Mouse (Mus musculus): Measurements from ENCODE around the gene Ovol2. TPM values are rescaled to one million over a fixed set of nuclear protein-coding genes. Genes with fewer than 3 reads are reported as not detected.

The Ovol2 gene
- total and polyA plus RNA-seq, 2 experiments from 2014 or later: 0.23 TPM; not detected in 1

GRCm38 (mm10) chr2:144329451-144329850 lies 2.5 kb downstream of the Ovol2 start:
- Histone ChIP-seq H3K27me3 (ENCODE audit: insufficient read depth, low read length) (peaks cover 64% of the 10 kb centered on the region), H3K9ac (no peak overlapping the region), H3K4me2 (ENCODE audit: low read depth) (no peak overlapping the region), H3K36me3 (ENCODE audit: insufficient read depth) (no peaks in the 10 kb centered on the region), H3K27ac (ENCODE audit: low read depth, low read length) (no peak overlapping the region), H3K4me3 (ENCODE audit: low read depth, low read length) (no peak overlapping the region), H3K9me3 (ENCODE audit: low read length) (no peaks in the 10 kb centered on the region), H3K4me1 (ENCODE audit: insufficient read depth) (peaks cover 13% of the 10 kb centered on the region)
- 3% methylated on average over 10 of the region's 10 CpGs for WGBS
- TF ChIP-seq CTCF (IDR thresholded peaks at IDR 0.05; ENCODE audit: low read depth): no peak
- ATAC-seq (no peak), DNase-seq (no peak)

GRCm38 (mm10) chr2:144324218-144324617 lies 7.7 kb downstream of the Ovol2 start:
- TF ChIP-seq CTCF (IDR thresholded peaks at IDR 0.05; ENCODE audit: low read depth): no peak
- no peak for DNase-seq
- Histone ChIP-seq H3K4me1 (ENCODE audit: insufficient read depth) (no peaks in the 10 kb centered on the region), H3K4me2 (ENCODE audit: low read depth) (no peak overlapping the region), H3K36me3 (ENCODE audit: insufficient read depth) (no peaks in the 10 kb centered on the region), H3K9ac (no peak overlapping the region), H3K4me3 (ENCODE audit: low read depth, low read length) (no peak overlapping the region), H3K27ac (ENCODE audit: low read depth, low read length) (no peak overlapping the region), H3K27me3 (ENCODE audit: insufficient read depth, low read length) (peaks cover 13% of the 10 kb centered on the region; the same call in 1 of the 2 replicates), H3K9me3 (ENCODE audit: low read length) (no peaks in the 10 kb centered on the region)
- ATAC-seq: no peak
- WGBS: 53% methylated on average over 3 of the region's 3 CpGs

DNA sequence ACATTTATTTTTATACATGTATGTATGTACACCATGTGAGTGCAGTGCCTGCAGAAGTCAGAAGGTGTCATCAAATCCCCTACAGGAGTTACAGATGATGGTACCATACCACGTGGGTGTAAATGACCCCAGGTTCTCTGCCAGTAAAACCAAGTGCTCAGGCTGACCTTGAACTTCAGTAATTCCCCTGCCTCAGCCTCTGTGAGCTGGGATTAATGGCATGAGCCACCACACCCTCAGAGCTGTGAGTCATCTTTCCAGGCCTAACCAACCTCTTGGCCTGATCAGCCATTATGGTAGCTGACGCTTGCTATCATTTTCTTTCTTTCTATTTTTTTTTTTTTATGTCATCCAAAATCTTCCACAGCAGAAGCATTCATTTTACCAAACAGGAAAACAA lies 20.6 kb downstream of the Ovol2 start:
- no peaks in the 10 kb centered on the region for H3K36me3 ChIP-seq (ENCODE audit: insufficient read depth)
- no peak overlapping the region for H3K9ac ChIP-seq
- no peaks in the 10 kb centered on the region for H3K4me1 ChIP-seq (ENCODE audit: insufficient read depth)
- H3K4me3 ChIP-seq (ENCODE audit: low read depth, low read length): no peak overlapping the region
- ATAC-seq (no peak), DNase-seq (no peak)
- H3K9me3 ChIP-seq (ENCODE audit: low read length): no peaks in the 10 kb centered on the region
- no peaks in the 10 kb centered on the region for H3K27me3 ChIP-seq (ENCODE audit: insufficient read depth, low read length)
- TF ChIP-seq CTCF (IDR thresholded peaks at IDR 0.05; ENCODE audit: low read depth): no peak
- no peak overlapping the region for H3K4me2 ChIP-seq (ENCODE audit: low read depth)
- no peak overlapping the region for H3K27ac ChIP-seq (ENCODE audit: low read depth, low read length)
- WGBS: 85% methylated on average over 2 of the region's 2 CpGs

DNA sequence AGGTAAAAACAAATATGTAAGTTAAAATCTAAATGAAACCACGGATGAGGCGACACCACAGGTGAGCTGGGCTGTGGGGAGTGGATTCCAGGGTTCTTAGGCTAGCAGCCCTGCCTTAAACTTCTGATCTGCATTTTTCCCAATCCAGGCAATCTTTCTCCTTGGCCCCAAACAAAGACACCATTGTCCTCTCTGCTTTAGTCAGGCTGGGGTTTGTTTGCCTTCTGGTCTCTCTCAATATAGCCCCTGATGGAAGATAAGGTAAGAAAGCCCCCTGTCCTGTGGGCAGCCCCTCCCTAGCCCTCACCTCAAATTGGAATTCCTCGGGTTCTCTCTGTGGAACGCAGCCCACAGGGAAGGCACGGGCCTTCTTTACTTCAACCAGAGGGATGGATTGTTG lies 21.7 kb downstream of the Ovol2 start:
- ATAC-seq: no peak
- H3K4me1 ChIP-seq (ENCODE audit: insufficient read depth): no peaks in the 10 kb centered on the region
- no peaks in the 10 kb centered on the region for H3K27me3 ChIP-seq (ENCODE audit: insufficient read depth, low read length)
- no peaks in the 10 kb centered on the region for H3K9me3 ChIP-seq (ENCODE audit: low read length)
- no peak for TF ChIP-seq CTCF (IDR thresholded peaks at IDR 0.05; ENCODE audit: low read depth)
- no peak for DNase-seq
- no peak overlapping the region for H3K27ac ChIP-seq (ENCODE audit: low read depth, low read length)
- WGBS: 23% methylated on average over 5 of the region's 5 CpGs
- H3K9ac ChIP-seq: no peak overlapping the region
- H3K36me3 ChIP-seq (ENCODE audit: insufficient read depth): no peaks in the 10 kb centered on the region
- H3K4me2 ChIP-seq (ENCODE audit: low read depth): no peak overlapping the region
- H3K4me3 ChIP-seq (ENCODE audit: low read depth, low read length): no peak overlapping the region

DNA sequence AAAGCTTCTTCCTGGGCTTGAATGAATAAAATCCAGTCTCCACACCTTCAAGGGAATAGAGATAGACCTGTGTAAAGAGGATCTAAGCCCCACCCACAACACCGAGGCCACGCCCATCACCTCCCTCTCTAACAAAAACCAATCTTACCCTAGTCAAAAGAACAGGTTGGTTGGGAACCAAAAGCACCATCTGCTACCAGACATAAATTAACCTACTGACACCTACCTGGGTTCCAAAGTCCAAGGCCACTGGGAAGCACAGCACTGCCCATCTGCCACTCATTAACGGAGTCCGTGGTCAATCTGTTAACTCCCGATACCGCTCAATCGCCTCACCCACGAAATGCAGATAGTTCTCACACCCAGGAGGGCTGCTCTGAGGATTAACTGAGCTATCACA lies 23.4 kb downstream of the Ovol2 start:
- Histone ChIP-seq H3K4me3 (ENCODE audit: low read depth, low read length) (no peak overlapping the region), H3K9me3 (ENCODE audit: low read length) (no peaks in the 10 kb centered on the region), H3K27me3 (ENCODE audit: insufficient read depth, low read length) (no peaks in the 10 kb centered on the region), H3K4me1 (ENCODE audit: insufficient read depth) (no peaks in the 10 kb centered on the region), H3K27ac (ENCODE audit: low read depth, low read length) (no peak overlapping the region), H3K9ac (no peak overlapping the region), H3K36me3 (ENCODE audit: insufficient read depth) (no peaks in the 10 kb centered on the region), H3K4me2 (ENCODE audit: low read depth) (no peak overlapping the region)
- TF ChIP-seq CTCF (IDR thresholded peaks at IDR 0.05; ENCODE audit: low read depth): no peak
- ATAC-seq (no peak), DNase-seq (no peak)
- 56% methylated on average over 8 of the region's 8 CpGs for WGBS

- Histone ChIP-seq H3K9me3 (ENCODE audit: low read length) (no peaks in the 10 kb centered on the region), H3K4me1 (ENCODE audit: insufficient read depth) (no peaks in the 10 kb centered on the region), H3K4me2 (ENCODE audit: low read depth) (no peak overlapping the region), H3K27ac (ENCODE audit: low read depth, low read length) (no peak overlapping the region), H3K36me3 (ENCODE audit: insufficient read depth) (no peaks in the 10 kb centered on the region), H3K27me3 (ENCODE audit: insufficient read depth, low read length) (no peaks in the 10 kb centered on the region), H3K4me3 (ENCODE audit: low read depth, low read length) (no peak overlapping the region), H3K9ac (no peak overlapping the region)
- no peak for TF ChIP-seq CTCF (IDR thresholded peaks at IDR 0.05; ENCODE audit: low read depth)
- DNase-seq (no peak), ATAC-seq (no peak)
- 74% methylated on average over 18 of the region's 18 CpGs for WGBS
Observed at GRCm38 (mm10) chr2:144305721-144306294, 26.1 kb downstream of the Ovol2 start.

GRCm38 (mm10) chr2:144301101-144301500 lies 30.8 kb downstream of the Ovol2 start:
- no peak for DNase-seq
- no peaks in the 10 kb centered on the region for H3K9me3 ChIP-seq (ENCODE audit: low read length)
- H3K27me3 ChIP-seq (ENCODE audit: insufficient read depth, low read length): no peaks in the 10 kb centered on the region
- no peak overlapping the region for H3K4me3 ChIP-seq (ENCODE audit: low read depth, low read length)
- no peak overlapping the region for H3K27ac ChIP-seq (ENCODE audit: low read depth, low read length)
- 98% methylated on average over 11 of the region's 11 CpGs for WGBS
- H3K4me2 ChIP-seq (ENCODE audit: low read depth): no peak overlapping the region
- no peak overlapping the region for H3K9ac ChIP-seq
- no peaks in the 10 kb centered on the region for H3K4me1 ChIP-seq (ENCODE audit: insufficient read depth)
- H3K36me3 ChIP-seq (ENCODE audit: insufficient read depth): no peaks in the 10 kb centered on the region
- no peak for TF ChIP-seq CTCF (IDR thresholded peaks at IDR 0.05; ENCODE audit: low read depth)
- no peak for ATAC-seq
